Mouse (Mus musculus): ENCODE data around the gene Gm21518. TPM values are rescaled to one million over a fixed set of nuclear protein-coding genes. Genes with fewer than 3 reads are reported as not detected.
"Not testable (repeated sequence)": the region's sequence is repeated elsewhere in the genome, so short reads cannot be mapped to it uniquely, and the experiment has no call there.

Gene Gm21518
- polyA plus RNA-seq (2015; fragmentation: Nextera tagmentation; extraction: Ambion mirVana): not detected in 2 replicates

DNA sequence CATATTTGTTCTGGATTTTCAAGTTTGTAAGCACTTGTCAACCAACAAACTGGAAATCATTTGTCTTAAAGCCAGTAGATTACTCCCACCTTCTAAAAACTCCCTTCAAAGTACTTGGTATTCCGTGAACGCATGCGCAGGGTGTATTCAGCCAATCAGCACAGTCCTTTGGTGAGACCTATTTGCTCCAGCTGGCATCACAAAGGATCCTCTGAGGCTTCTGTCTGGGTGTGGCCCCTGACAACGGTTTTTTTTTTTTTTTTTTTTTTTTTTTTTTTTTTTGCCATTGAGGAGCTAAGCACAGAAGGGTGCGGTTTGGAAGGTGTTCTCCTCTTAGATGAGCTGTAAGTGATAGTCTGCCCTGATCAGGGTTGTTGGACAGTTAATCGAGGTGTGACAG lies at the start of gene Gm21518:
TSS of gene Gm21518 (plus strand) at position 301 of the 400 bp plus-strand sequence.
- H3K27ac ChIP-seq (ENCODE audit: low read length); H3K36me3 ChIP-seq (ENCODE audit: control insufficient read depth, insufficient read depth); ATAC-seq (ENCODE audit: low read depth); H3K9me3 ChIP-seq (replicated peaks; ENCODE audit: control insufficient read depth, low read length); H3K4me3 ChIP-seq (ENCODE audit: low read depth, low read length); H3K9ac ChIP-seq (ENCODE audit: low read depth, low read length); H3K4me2 ChIP-seq (ENCODE audit: low read depth, low read length); H3K4me1 ChIP-seq (ENCODE audit: control insufficient read depth, low read depth, low read length); H3K27me3 ChIP-seq (ENCODE audit: control insufficient read depth, insufficient read depth, low read depth, low read length): not testable (repeated sequence)
- no CpG with 5 or more reads among the region's 6 CpGs for WGBS (ENCODE audit: insufficient replicate concordance)

Measured in liver, embryonic 16.5 days (tissue).